ENCODE assay signal across 8 mouse cellular contexts in genomic region chr7:73540202-73541078, GRCm38 (mm10). TPM values are rescaled to one million over a fixed set of nuclear protein-coding genes. Genes with fewer than 3 reads are reported as not detected.
DNase-seq lines count a peak whose midpoint lies in the region; ATAC-seq and TF ChIP-seq lines count a peak whose summit lies in the region.

No protein-coding gene starts in this region.

- H3K4me2 ChIP-seq in hindbrain, postnatal 0 days (ENCODE audit: low read depth, low read length): peak overlapping the region; percentile 71

- peak overlapping the region; percentile 81 for H3K4me3 ChIP-seq in liver, adult 2 months (ENCODE audit: insufficient read depth, low read depth, low read length)
- peak overlapping the region; percentile 53 for H3K4me3 ChIP-seq in hindbrain, postnatal 0 days (ENCODE audit: low read length)

- H3K79me2 ChIP-seq in liver, adult 2 months (ENCODE audit: control insufficient read depth, insufficient read depth, low read length): peaks cover 9% of the 10 kb centered on the region; the same call in 1 of the 2 replicates

- H3K9me3 ChIP-seq in hindbrain, postnatal 0 days (ENCODE audit: low read length): no peaks in the 10 kb centered on the region

- H3K36me3 ChIP-seq in liver, adult 2 months (ENCODE audit: control insufficient read depth, insufficient read depth, low read length): peaks cover 16% of the 10 kb centered on the region
- H3K36me3 ChIP-seq in hindbrain, postnatal 0 days (ENCODE audit: insufficient read depth, low read length): no peaks in the 10 kb centered on the region

- H3K27me3 ChIP-seq in liver, adult 2 months (ENCODE audit: control insufficient read depth, insufficient read depth, low read length): no peaks in the 10 kb centered on the region
- H3K27me3 ChIP-seq in hindbrain, postnatal 0 days (ENCODE audit: insufficient read depth, low read length): no peaks in the 10 kb centered on the region

- H3K9ac ChIP-seq in liver, adult 2 months (ENCODE audit: low read depth, low read length): peak overlapping the region; percentile 68
- peak overlapping the region; percentile 68 for H3K9ac ChIP-seq in hindbrain, postnatal 0 days (replicated peaks; ENCODE audit: low read length)

- DNase-seq in liver, adult 2 months (ENCODE audit: extremely low read depth, low read depth, low spot score): peak; percentile 61
- DNase-seq in liver: no peak
- DNase-seq in c-Kit-positive CD71-positive TER-119-negative erythroid progenitor cells, embryonic 14.5 days (ENCODE audit: low read depth): peak; percentile 52
- DNase-seq in hindbrain, postnatal 0 days (ENCODE audit: low spot score): no peak
- DNase-seq in neural tube, embryonic 10.5 days (ENCODE audit: extremely low spot score, low spot score): peak; percentile 15
- DNase-seq in adrenal gland, adult 8-10 months: no peak
- no peak for DNase-seq in spleen, postnatal 14 days (ENCODE audit: low spot score in 2 of 2)
- DNase-seq in embryo, embryonic 9.5 days (ENCODE audit: extremely low spot score): no peak

- no peak for TF ChIP-seq CTCF in liver, adult 2 months (IDR thresholded peaks at IDR 0.05; ENCODE audit: low read depth, low read length)
- TF ChIP-seq CTCF in hindbrain, postnatal 0 days (IDR thresholded peaks at IDR 0.05; ENCODE audit: low read depth): no peak

- no peak for ATAC-seq in hindbrain, postnatal 0 days

- peaks cover 12% of the 10 kb centered on the region for H3K4me1 ChIP-seq in liver, adult 2 months (ENCODE audit: control insufficient read depth, insufficient read depth, low read length)
- peaks cover 6% of the 10 kb centered on the region; the same call in 1 of the 2 replicates for H3K4me1 ChIP-seq in hindbrain, postnatal 0 days (ENCODE audit: insufficient read depth, low read length)

- peak overlapping the region; percentile 62 for H3K27ac ChIP-seq in liver, adult 2 months (replicated peaks; ENCODE audit: insufficient read depth, low read depth, low read length)
- H3K27ac ChIP-seq in hindbrain, postnatal 0 days: peak overlapping the region; percentile 83

- WGBS in liver, adult 2 months: under 1% methylated on average over 12 of the region's 12 CpGs
- WGBS in hindbrain, postnatal 0 days: under 1% methylated on average over 12 of the region's 12 CpGs

- TF ChIP-seq POLR2A in liver, adult 2 months (IDR thresholded peaks at IDR 0.05; ENCODE audit: extremely low read depth, insufficient read depth, low read length): no peak

RNA-seq across cellular contexts. Expression of gene Chd2, which starts 1.2 kb away (rescaled TPM):
- total RNA-seq in liver, adult 2 months (2014; rRNA removed): 40.0 and 42.0 TPM in 2 replicates
- polyA plus RNA-seq in liver, adult 2 months (2012; rRNA removed): 16.9 and 20.1 TPM in 2 replicates
- total RNA-seq in hindbrain, postnatal 0 days (2014; rRNA removed): 33.4 and 35.2 TPM in 2 replicates
- polyA plus RNA-seq in hindbrain, postnatal 0 days (2015; fragmentation: Nextera tagmentation; extraction: Ambion mirVana): 36.1 and 40.7 TPM in 2 replicates
- total RNA-seq in adrenal gland, adult 8-10 months (2022): 10 to 100 TPM; 38.6 to 65.5 (median 49.7) TPM

Comparison
In these comparisons a context has a peak if more than half of its experiments do, and no peak if none do; other contexts are left out.
1. DNase-seq: peak in liver, adult 2 months (single experiment), c-Kit-positive CD71-positive TER-119-negative erythroid progenitor cells, embryonic 14.5 days (single experiment) and neural tube, embryonic 10.5 days (single experiment); none in liver (single experiment), hindbrain, postnatal 0 days (single experiment), adrenal gland, adult 8-10 months (single experiment), spleen, postnatal 14 days (0 of 2) and embryo, embryonic 9.5 days (single experiment).